Mouse (Mus musculus): ENCODE data around the gene 4930519P11Rik. TPM values are rescaled to one million over a fixed set of nuclear protein-coding genes. Genes with fewer than 3 reads are reported as not detected.

The 4930519P11Rik gene
- polyA plus RNA-seq, 2 experiments, result 0.16 TPM; not detected in 1

DNA sequence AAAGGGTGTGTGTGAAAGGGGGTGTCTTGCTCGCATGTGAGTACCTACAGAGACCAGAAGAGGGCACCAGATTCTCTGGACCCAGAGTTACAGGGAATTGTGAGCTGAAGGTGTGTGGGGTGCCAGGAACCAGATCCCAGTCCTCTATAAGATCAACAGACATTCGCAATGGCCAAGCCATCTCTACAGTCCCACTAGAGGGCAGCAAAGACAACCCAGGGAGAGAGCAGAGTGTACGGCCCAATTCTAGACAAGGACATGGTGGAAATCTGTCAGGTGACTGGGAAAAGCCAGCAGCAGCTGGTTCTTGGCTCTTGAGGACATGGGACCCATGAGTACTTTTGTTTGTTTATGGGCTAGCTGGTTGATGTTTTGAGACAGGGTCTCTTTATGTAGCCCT, 20.2 kb downstream of the 4930519P11Rik start:
- no peak for TF ChIP-seq POLR2A (IDR thresholded peaks at IDR 0.05; ENCODE audit: borderline replicate concordance, extremely low read depth, insufficient read depth, insufficient read length)
- Histone ChIP-seq H3K36me3 (ENCODE audit: control insufficient read depth, insufficient read depth, low read length) (peaks cover 7% of the 10 kb centered on the region), H3K4me3 (replicated peaks; ENCODE audit: low read length) (no peak overlapping the region), H3K4me2 (replicated peaks; ENCODE audit: low read depth, low read length, severe bottlenecking) (no peak overlapping the region), H3K27me3 (ENCODE audit: control insufficient read depth, insufficient read depth, low read length) (no peaks in the 10 kb centered on the region), H3K27ac (replicated peaks; ENCODE audit: low read depth, low read length) (no peak overlapping the region), H3K4me1 (ENCODE audit: control insufficient read depth, insufficient read depth, low read length) (no peaks in the 10 kb centered on the region), H3K9ac (ENCODE audit: low read depth, low read length, severe bottlenecking) (no peak overlapping the region), H3K9me3 (ENCODE audit: control insufficient read depth, low read length) (no peaks in the 10 kb centered on the region)
- DNase-seq (ENCODE audit: low spot score) (no peak), ATAC-seq (ENCODE audit: low FRiP score, low read depth) (no peak)
- 72% methylated on average over 3 of the region's 3 CpGs for WGBS

DNA sequence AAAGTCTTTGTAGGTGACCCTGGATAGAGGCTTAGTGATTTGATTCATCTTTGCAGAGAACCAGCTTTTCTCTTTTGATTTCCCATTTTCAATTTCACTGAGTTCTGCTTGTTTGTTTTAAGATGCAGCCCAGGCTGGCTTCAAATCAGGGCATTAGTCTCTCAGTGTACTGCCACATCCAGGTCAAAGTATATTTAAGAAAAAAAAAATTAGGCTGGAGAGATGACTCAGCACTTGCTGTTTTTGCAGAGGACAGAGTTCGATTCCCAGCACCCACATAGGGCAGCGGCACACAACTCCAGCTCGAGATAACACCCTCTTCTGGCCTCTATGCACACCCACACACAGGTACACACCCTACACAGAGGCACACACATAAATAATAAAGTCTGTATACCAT, 22.0 kb downstream of the 4930519P11Rik start:
- Histone ChIP-seq H3K4me1 (ENCODE audit: control insufficient read depth, insufficient read depth, low read length) (no peaks in the 10 kb centered on the region), H3K27ac (replicated peaks; ENCODE audit: low read depth, low read length) (no peak overlapping the region), H3K9me3 (ENCODE audit: control insufficient read depth, low read length) (no peaks in the 10 kb centered on the region), H3K4me2 (replicated peaks; ENCODE audit: low read depth, low read length, severe bottlenecking) (no peak overlapping the region), H3K36me3 (ENCODE audit: control insufficient read depth, insufficient read depth, low read length) (peaks cover 19% of the 10 kb centered on the region), H3K27me3 (ENCODE audit: control insufficient read depth, insufficient read depth, low read length) (no peaks in the 10 kb centered on the region), H3K4me3 (replicated peaks; ENCODE audit: low read length) (no peak overlapping the region), H3K9ac (ENCODE audit: low read depth, low read length, severe bottlenecking) (no peak overlapping the region)
- 91% methylated on average over 3 of the region's 3 CpGs for WGBS
- TF ChIP-seq POLR2A (IDR thresholded peaks at IDR 0.05; ENCODE audit: borderline replicate concordance, extremely low read depth, insufficient read depth, insufficient read length), result no peak
- ATAC-seq (ENCODE audit: low FRiP score, low read depth) (no peak), DNase-seq (ENCODE audit: low spot score) (no peak)

GRCm38 (mm10) chr2:154589051-154589450, 24.2 kb downstream of the 4930519P11Rik start:
- H3K27ac ChIP-seq (replicated peaks; ENCODE audit: low read depth, low read length), result no peak overlapping the region
- peaks cover 12% of the 10 kb centered on the region; the same call in 1 of the 2 replicates for H3K36me3 ChIP-seq (ENCODE audit: control insufficient read depth, insufficient read depth, low read length)
- no peak overlapping the region for H3K9ac ChIP-seq (ENCODE audit: low read depth, low read length, severe bottlenecking)
- H3K9me3 ChIP-seq (ENCODE audit: control insufficient read depth, low read length), result no peaks in the 10 kb centered on the region
- 80% methylated on average over 4 of the region's 4 CpGs for WGBS
- H3K4me1 ChIP-seq (ENCODE audit: control insufficient read depth, insufficient read depth, low read length), result 0 out of 2 replicates have a peak, but pooled peaks cover 5% of the 10 kb centered on the region
- ATAC-seq (ENCODE audit: low FRiP score, low read depth) (no peak), DNase-seq (ENCODE audit: low spot score) (no peak)
- H3K27me3 ChIP-seq (ENCODE audit: control insufficient read depth, insufficient read depth, low read length), result no peaks in the 10 kb centered on the region
- no peak for TF ChIP-seq POLR2A (IDR thresholded peaks at IDR 0.05; ENCODE audit: borderline replicate concordance, extremely low read depth, insufficient read depth, insufficient read length)
- H3K4me2 ChIP-seq (replicated peaks; ENCODE audit: low read depth, low read length, severe bottlenecking), result no peak overlapping the region
- H3K4me3 ChIP-seq (replicated peaks; ENCODE audit: low read length), result no peak overlapping the region

GRCm38 (mm10) chr2:154586405-154586804, 26.8 kb downstream of the 4930519P11Rik start:
- no peak for TF ChIP-seq POLR2A (IDR thresholded peaks at IDR 0.05; ENCODE audit: borderline replicate concordance, extremely low read depth, insufficient read depth, insufficient read length)
- 75% methylated on average over 5 of the region's 5 CpGs for WGBS
- Histone ChIP-seq H3K4me1 (ENCODE audit: control insufficient read depth, insufficient read depth, low read length) (0 out of 2 replicates have a peak, but pooled peaks cover 5% of the 10 kb centered on the region), H3K27me3 (ENCODE audit: control insufficient read depth, insufficient read depth, low read length) (no peaks in the 10 kb centered on the region), H3K27ac (replicated peaks; ENCODE audit: low read depth, low read length) (no peak overlapping the region), H3K9ac (ENCODE audit: low read depth, low read length, severe bottlenecking) (no peak overlapping the region), H3K9me3 (ENCODE audit: control insufficient read depth, low read length) (no peaks in the 10 kb centered on the region), H3K36me3 (ENCODE audit: control insufficient read depth, insufficient read depth, low read length) (0 out of 2 replicates have a peak, but pooled peaks cover 12% of the 10 kb centered on the region), H3K4me2 (replicated peaks; ENCODE audit: low read depth, low read length, severe bottlenecking) (no peak overlapping the region), H3K4me3 (replicated peaks; ENCODE audit: low read length) (no peak overlapping the region)
- DNase-seq (ENCODE audit: low spot score) (no peak), ATAC-seq (ENCODE audit: low FRiP score, low read depth) (no peak)

DNA sequence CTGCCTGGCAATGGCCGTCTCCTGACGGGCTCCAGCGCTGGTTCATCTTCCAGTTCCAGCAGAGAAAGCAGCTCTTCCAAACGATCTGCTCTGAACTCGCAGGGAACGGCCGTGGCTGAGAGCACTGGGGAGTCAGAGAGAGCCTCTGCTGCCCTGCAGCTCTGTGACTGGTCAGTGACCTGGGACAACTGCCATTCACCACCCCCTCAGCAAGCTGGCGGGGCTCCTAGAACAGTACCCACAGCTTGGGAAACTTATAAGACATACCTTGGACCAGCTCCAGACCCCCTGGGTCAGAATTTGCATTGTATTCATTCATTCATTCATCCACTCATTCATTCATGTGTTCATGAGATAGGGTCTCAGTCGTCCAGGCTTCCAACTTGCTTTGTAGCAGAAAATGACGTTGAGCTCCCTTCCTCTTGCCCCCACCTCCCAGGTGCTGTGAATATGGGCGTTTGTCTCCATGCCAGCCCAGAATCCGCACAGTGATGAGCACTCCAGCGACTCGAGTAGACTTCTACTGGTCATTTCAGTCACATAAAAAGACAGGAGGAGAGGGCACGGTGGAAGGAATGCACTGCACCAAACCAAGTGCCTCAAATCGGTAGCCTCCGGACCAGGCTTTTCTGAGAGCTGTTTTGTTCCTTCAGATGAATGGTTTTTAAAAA, 28.2 kb downstream of the 4930519P11Rik start:
- Histone ChIP-seq H3K9me3 (ENCODE audit: control insufficient read depth, low read length) (no peaks in the 10 kb centered on the region), H3K4me3 (replicated peaks; ENCODE audit: low read length) (no peak overlapping the region), H3K9ac (ENCODE audit: low read depth, low read length, severe bottlenecking) (no peak overlapping the region), H3K27me3 (ENCODE audit: control insufficient read depth, insufficient read depth, low read length) (no peaks in the 10 kb centered on the region), H3K4me2 (replicated peaks; ENCODE audit: low read depth, low read length, severe bottlenecking) (no peak overlapping the region), H3K36me3 (ENCODE audit: control insufficient read depth, insufficient read depth, low read length) (0 out of 2 replicates have a peak, but pooled peaks cover 12% of the 10 kb centered on the region), H3K4me1 (ENCODE audit: control insufficient read depth, insufficient read depth, low read length) (0 out of 2 replicates have a peak, but pooled peaks cover 5% of the 10 kb centered on the region), H3K27ac (replicated peaks; ENCODE audit: low read depth, low read length) (no peak overlapping the region)
- no peak for ATAC-seq (ENCODE audit: low FRiP score, low read depth)
- DNase-seq (ENCODE audit: low spot score), result no peak
- WGBS, result 56% methylated on average over 17 of the region's 17 CpGs
- TF ChIP-seq POLR2A (IDR thresholded peaks at IDR 0.05; ENCODE audit: borderline replicate concordance, extremely low read depth, insufficient read depth, insufficient read length), result no peak

Measured in limb, embryonic 14.5 days (tissue).